Mouse (Mus musculus): ENCODE data around the gene Ttll2. TPM values are rescaled to one million over a fixed set of nuclear protein-coding genes. Genes with fewer than 3 reads are reported as not detected.
"Not testable (repeated sequence)": the region's sequence is repeated elsewhere in the genome, so short reads cannot be mapped to it uniquely, and the experiment has no call there.

The Ttll2 gene
- polyA plus RNA-seq, 1 experiment: not detected

- H3K4me1 ChIP-seq (ENCODE audit: control insufficient read depth, insufficient read depth, low read length); H3K27ac ChIP-seq (ENCODE audit: insufficient read depth, low read depth, low read length); H3K4me3 ChIP-seq (ENCODE audit: insufficient read depth, low read length): not testable (repeated sequence)
Measured at GRCm38 (mm10) chr17:7306278-7307196, 46.0 kb downstream of the Ttll2 start.

Other genes with a start within 250 kb of the Ttll2 start
- gene Rps6ka2, start 182.6 kb downstream of the Ttll2 start, polyA plus RNA-seq (2012; ENCODE audit: insufficient read depth, insufficient read length, missing spikeins): 3.3 and 4.0 TPM in 2 replicates
- gene Tcp10a, start 28.1 kb downstream of the Ttll2 start, polyA plus RNA-seq (2012; ENCODE audit: insufficient read depth, insufficient read length, missing spikeins): not detected in 2 replicates
- gene Gm49630, start 19.3 kb upstream of the Ttll2 start, polyA plus RNA-seq (2012; ENCODE audit: insufficient read depth, insufficient read length, missing spikeins): not detected in 2 replicates
- gene Unc93a2, start 32.8 kb upstream of the Ttll2 start, polyA plus RNA-seq (2012; ENCODE audit: insufficient read depth, insufficient read length, missing spikeins): not detected in 2 replicates